Mouse (Mus musculus) right cerebral cortex, adult 2 months (tissue): Measurements from ENCODE around the gene Rbfox2.

Experiments
- DNase-seq, 2 experiments: peaks; one replicate each; pipeline ENCODE4 v3.0.0; 2021 to 2022; ENCODE audit warnings: low spot score in 2 of 2

Rbfox2 gene

GRCm38 (mm10) chr15:77035643-77036042, 271.2 kb downstream of the Rbfox2 start:
- DNase-seq, result no peak

DNA sequence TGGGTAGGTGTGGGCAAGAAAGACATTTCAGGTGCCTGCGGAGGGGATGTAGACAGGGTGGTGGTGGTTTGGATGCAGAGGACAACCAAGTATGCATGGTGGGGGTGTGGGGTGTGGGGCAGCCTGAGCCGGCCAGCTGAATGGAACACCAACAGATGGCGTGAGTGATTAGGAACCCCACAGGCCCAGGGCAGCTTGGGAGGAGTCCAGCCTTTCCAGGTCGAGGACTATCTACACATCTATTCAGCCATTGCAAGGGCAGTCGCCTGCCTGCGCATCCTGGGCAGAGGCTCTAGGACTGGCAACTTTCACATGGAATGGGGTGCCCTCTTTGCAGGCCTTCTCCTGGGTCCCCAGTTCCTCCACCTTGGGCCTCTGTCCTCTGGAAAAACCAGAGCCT, 272.3 kb downstream of the Rbfox2 start:
- DNase-seq, result no peak

DNA sequence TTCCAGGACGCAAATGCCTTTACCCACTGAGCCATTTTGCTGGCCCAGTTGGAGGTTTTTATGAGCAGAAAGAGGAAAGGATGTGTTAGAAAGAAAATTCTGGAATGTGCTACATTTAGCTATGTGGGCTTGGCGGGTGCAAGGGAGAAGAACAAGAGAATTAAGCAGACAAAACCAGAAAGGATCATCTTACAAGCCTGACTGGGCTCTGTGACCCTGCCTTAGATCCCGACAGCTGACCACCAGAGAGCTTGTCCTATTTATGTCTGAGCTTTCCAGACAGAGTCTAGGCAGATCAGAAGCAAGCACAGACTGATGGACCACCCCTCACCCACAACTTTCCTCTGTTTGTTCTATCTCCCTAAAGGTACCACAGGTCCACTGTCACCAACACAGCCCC, 275.5 kb downstream of the Rbfox2 start:
- no peak for DNase-seq

GRCm38 (mm10) chr15:77029331-77029991, 277.3 kb downstream of the Rbfox2 start:
- peak; percentile 67 to 71 for DNase-seq
